ENCODE assay signal across 11 mouse cellular contexts in the genomic region with DNA sequence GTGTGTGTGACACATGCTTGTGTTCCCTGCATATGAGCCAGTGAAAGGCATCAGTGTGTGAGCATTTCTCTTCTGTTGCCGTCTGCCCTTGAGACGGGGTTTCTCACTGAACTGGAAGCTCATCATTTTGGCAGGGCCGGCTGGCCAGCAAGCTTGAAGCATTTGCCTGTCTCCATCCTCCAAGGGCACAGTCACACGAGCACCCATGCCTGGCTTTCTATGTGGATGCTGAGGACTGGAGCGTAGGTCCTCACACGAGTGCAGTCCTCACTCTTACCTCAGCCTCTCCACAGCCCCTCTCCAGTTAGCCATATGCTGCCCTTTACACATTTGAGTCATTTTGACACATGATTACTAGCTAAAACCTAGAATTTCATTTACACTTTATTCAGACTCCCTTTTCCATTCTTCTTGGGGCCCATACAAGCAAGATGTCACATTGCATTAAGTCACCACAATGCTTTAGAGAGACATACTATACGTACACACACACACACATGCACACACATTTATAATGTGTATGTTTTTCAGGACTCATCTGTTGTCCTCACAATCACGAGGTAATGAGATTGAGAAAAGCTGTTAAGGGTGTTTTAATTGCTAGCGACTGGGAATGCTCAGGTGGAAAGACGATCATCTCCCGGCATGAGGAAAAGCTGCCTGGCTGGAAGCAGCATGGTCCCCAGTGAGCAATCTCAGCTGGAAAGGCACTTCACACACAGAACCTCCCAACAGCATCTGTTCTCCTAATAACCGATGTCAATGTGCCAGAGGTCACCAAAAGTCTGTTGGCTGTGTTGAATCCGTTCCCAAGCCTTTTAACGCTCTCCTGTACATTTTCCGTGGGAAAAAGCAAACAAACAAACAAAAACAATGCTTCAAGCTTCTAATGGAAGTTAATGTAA.
DNase-seq lines count a peak whose midpoint lies in the region; ATAC-seq and TF ChIP-seq lines count a peak whose summit lies in the region.
"Had no signal": no experiment of that assay in that cellular context is flagged by ENCODE, and none has a peak within 500 bp of the region (broad histone marks: within the 10 kb centered on the region; RNA-seq: fewer than 3 reads in every experiment).

No protein-coding gene starts in this region.

- no peak overlapping the region for H3K4me3 ChIP-seq in midbrain, embryonic 11.5 days (ENCODE audit: low read depth, low read length)
- no peak overlapping the region for H3K4me3 ChIP-seq in midbrain, embryonic 10.5 days
- no peak overlapping the region for H3K4me3 ChIP-seq in lung, postnatal 0 days (ENCODE audit: low read depth, low read length)
- H3K4me3 ChIP-seq: forebrain, embryonic 15.5 days; stomach, embryonic 15.5 days had no signal

- TF ChIP-seq CTCF in lung, postnatal 0 days (IDR thresholded peaks at IDR 0.05), result no peak

- no peaks in the 10 kb centered on the region for H3K9me3 ChIP-seq in midbrain, embryonic 11.5 days (ENCODE audit: control insufficient read depth, low read length)
- no peaks in the 10 kb centered on the region for H3K9me3 ChIP-seq in midbrain, embryonic 10.5 days (replicated peaks)
- H3K9me3 ChIP-seq in lung, postnatal 0 days (ENCODE audit: low read length), result no peaks in the 10 kb centered on the region
- H3K9me3 ChIP-seq: forebrain, embryonic 15.5 days; stomach, embryonic 15.5 days had no signal

- no peaks in the 10 kb centered on the region for H3K27me3 ChIP-seq in midbrain, embryonic 11.5 days (ENCODE audit: control insufficient read depth, insufficient read depth, low read length)
- no peaks in the 10 kb centered on the region for H3K27me3 ChIP-seq in midbrain, embryonic 10.5 days (ENCODE audit: low read depth, poor library complexity, severe bottlenecking)
- H3K27me3 ChIP-seq in lung, postnatal 0 days (replicated peaks; ENCODE audit: insufficient read depth, low read length), result no peaks in the 10 kb centered on the region
- H3K27me3 ChIP-seq: forebrain, embryonic 15.5 days; stomach, embryonic 15.5 days had no signal

- no peak for TF ChIP-seq EP300 in lung, postnatal 0 days (IDR thresholded peaks at IDR 0.05)

- no peak for ATAC-seq in midbrain, embryonic 11.5 days (ENCODE audit: low FRiP score)
- ATAC-seq in lung, postnatal 0 days, result no peak
- ATAC-seq: forebrain, embryonic 15.5 days had no signal

- no peak overlapping the region for H3K4me2 ChIP-seq in midbrain, embryonic 11.5 days
- no peak overlapping the region for H3K4me2 ChIP-seq in lung, postnatal 0 days (replicated peaks; ENCODE audit: low read depth, low read length)
- H3K4me2 ChIP-seq: forebrain, embryonic 15.5 days; lung, embryonic 14.5 days; stomach, embryonic 15.5 days had no signal

- DNase-seq in adrenal gland, postnatal 25 days, result peak; percentile 19
- no peak for DNase-seq in adrenal gland, adult 8-10 months
- peak; percentile 71 for DNase-seq in midbrain, embryonic 11.5 days (ENCODE audit: low spot score, missing footprints)
- no peak for DNase-seq in midbrain, embryonic 10.5 days (ENCODE audit: low spot score)
- DNase-seq in heart, postnatal 14 days, result peak; percentile 34 to 51
- DNase-seq in retina, embryonic 14.5 days (ENCODE audit: low spot score), result peak; percentile 80
- no peak for DNase-seq in spleen, adult 18-20 months
- no peak for DNase-seq in lung, postnatal 0 days (ENCODE audit: low spot score)
- DNase-seq: lung, embryonic 14.5 days had no signal

- H3K4me1 ChIP-seq in midbrain, embryonic 11.5 days (ENCODE audit: control insufficient read depth, insufficient read depth, low read length), result no peaks in the 10 kb centered on the region
- H3K4me1 ChIP-seq in midbrain, embryonic 10.5 days, result no peaks in the 10 kb centered on the region
- H3K4me1 ChIP-seq in lung, postnatal 0 days (ENCODE audit: insufficient read depth, low read depth, low read length), result no peaks in the 10 kb centered on the region

- intact Hi-C loops in heart, postnatal 14 days (cut with DNase I), result no loop called here

- no peaks in the 10 kb centered on the region for H3K36me3 ChIP-seq in midbrain, embryonic 11.5 days (ENCODE audit: control insufficient read depth, insufficient read depth, low read length)
- no peaks in the 10 kb centered on the region for H3K36me3 ChIP-seq in midbrain, embryonic 10.5 days
- H3K36me3 ChIP-seq in lung, postnatal 0 days (ENCODE audit: insufficient read depth, low read length), result no peaks in the 10 kb centered on the region
- H3K36me3 ChIP-seq: forebrain, embryonic 15.5 days; stomach, embryonic 15.5 days had no signal

- H3K27ac ChIP-seq in midbrain, embryonic 11.5 days (ENCODE audit: low read depth, low read length), result no peak overlapping the region
- H3K27ac ChIP-seq in midbrain, embryonic 10.5 days (replicated peaks), result no peak overlapping the region
- H3K27ac ChIP-seq in lung, postnatal 0 days (ENCODE audit: low read length), result no peak overlapping the region
- H3K27ac ChIP-seq: forebrain, embryonic 15.5 days; stomach, embryonic 15.5 days had no signal

- no peak overlapping the region for H3K9ac ChIP-seq in midbrain, embryonic 11.5 days (ENCODE audit: low read length)
- H3K9ac ChIP-seq in lung, postnatal 0 days (replicated peaks; ENCODE audit: low read depth), result no peak overlapping the region
- H3K9ac ChIP-seq: forebrain, embryonic 15.5 days; lung, embryonic 14.5 days; stomach, embryonic 15.5 days had no signal

- 74% methylated on average over 15 of the region's 15 CpGs for WGBS in midbrain, embryonic 11.5 days
- 72% methylated on average over 15 of the region's 15 CpGs for WGBS in midbrain, embryonic 10.5 days
- 66% methylated on average over 15 of the region's 15 CpGs for WGBS in lung, postnatal 0 days

Comparison
In these comparisons a context has a peak if more than half of its experiments do, and no peak if none do; other contexts are left out.
1. DNase-seq: peak in adrenal gland, postnatal 25 days (single experiment), midbrain, embryonic 11.5 days (single experiment), heart, postnatal 14 days (2 of 2) and retina, embryonic 14.5 days (single experiment); none in adrenal gland, adult 8-10 months (single experiment), midbrain, embryonic 10.5 days (single experiment), spleen, adult 18-20 months (0 of 2) and lung, postnatal 0 days (single experiment).